Mouse (Mus musculus) cortical plate, adult 2 months (tissue): ENCODE data around the gene Ifrd2.

ENCODE experiments used
- CTCF ChIP-seq: fragments of 200-500 bp; IDR thresholded peaks from 2 replicates; pipeline ENCODE4 v1.5.1; 2011; ENCODE audit warnings: mild to moderate bottlenecking, control low read depth, low read length; ENCODE audit not compliant: insufficient read depth; ENCODE audit errors: extremely low read depth
- POLR2A ChIP-seq: fragments of 200-500 bp; IDR thresholded peaks from 2 replicates; pipeline ENCODE4 v1.6.1; 2011; ENCODE audit warnings: mild to moderate bottlenecking, low read length, control low read depth; ENCODE audit not compliant: insufficient read depth; ENCODE audit errors: extremely low read depth

DNA sequence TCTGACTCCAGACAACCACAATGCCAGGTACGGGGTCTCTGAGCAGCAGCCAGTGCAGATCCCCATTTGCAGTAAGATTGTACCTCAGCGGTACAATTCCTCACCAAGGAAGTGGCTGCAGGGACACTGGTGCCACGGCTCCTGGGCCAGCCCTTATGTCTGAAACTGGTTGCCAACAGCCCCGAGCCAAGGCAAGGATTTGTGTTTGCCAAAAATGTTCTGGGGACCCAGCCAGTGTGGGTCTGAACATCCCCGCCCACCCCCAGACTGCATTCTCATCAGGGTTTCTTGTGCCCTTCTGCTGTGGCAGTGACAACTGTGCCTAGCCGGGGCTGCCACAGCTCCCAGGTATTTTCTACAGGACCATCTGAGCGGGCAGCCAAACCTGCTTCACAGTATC lies 49.2 kb upstream of the Ifrd2 start:
- TF ChIP-seq CTCF (no peak), POLR2A (no peak)
